Mouse (Mus musculus) Patski (cell line): ENCODE data around the gene Gm5728. TPM values are rescaled to one million over a fixed set of nuclear protein-coding genes. Genes with fewer than 3 reads are reported as not detected.
"Not testable (repeated sequence)": the region's sequence is repeated elsewhere in the genome, so short reads cannot be mapped to it uniquely, and the experiment has no call there.

ENCODE experiments used
- ATAC-seq: fragments of 100-300 bp; one replicate; pipeline ENCODE4 v1.8.0; 2021
- CTCF ChIA-PET: fragments of 350-600 bp; sonication (Branson Sonifier 250); formaldehyde crosslinking; loops from one replicate; lab custom pipeline; 2022; ENCODE audit warnings: inconsistent platforms; lab: Charles Lee
- POLR2A ChIA-PET: fragments of 350-600 bp; sonication (Branson Sonifier 250); formaldehyde crosslinking; loops from one replicate; lab custom pipeline; 2022; ENCODE audit warnings: antibody characterized with exemption, inconsistent platforms; lab: Charles Lee
- DNase-seq: peaks from one replicate; pipeline ENCODE4 v3.0.0-alpha.2; 2011; ENCODE audit warnings: low read depth, low spot score
- H3K27me3 ChIP-seq: fragments of 371-371 bp; one replicate; pipeline ENCODE4 v1.5.1; 2021
- in situ Hi-C: fragments of 300-500 bp; cut with MboI; formaldehyde crosslinking; loops from 3 replicates; pipeline ENCODE4 v1.11.1; 2018; ENCODE audit warnings: low pct_unique_long_range_greater_than_20kb, mixed read lengths
- polyA plus RNA-seq: library from polyadenylated mRNA; unstranded; gene quantifications from one replicate; pipeline ENCODE4 v1.2.3, GENCODE M21; 2021

The Gm5728 gene
- not detected for polyA plus RNA-seq

DNA sequence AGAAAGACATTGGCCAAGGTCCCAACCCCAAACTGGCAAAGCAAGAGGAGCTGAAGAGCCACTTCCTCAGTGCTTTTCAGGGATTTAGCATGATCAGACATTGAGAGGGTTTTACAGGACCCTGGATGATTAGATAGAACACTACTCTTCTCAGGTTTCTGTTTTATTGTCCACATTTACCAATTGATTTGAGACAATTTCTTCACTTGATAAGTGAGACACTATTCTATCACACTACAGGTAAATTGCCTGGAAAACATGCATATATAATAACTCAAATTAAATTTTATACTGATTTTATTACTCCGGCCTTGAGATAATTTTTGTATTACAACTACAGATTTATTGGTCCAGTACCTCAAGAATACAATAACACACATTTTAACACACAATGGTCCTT, at the start of gene Gm5728:
TSS of gene Gm5728 (minus strand) at position 101 of the 400 bp plus-strand sequence.
- ATAC-seq, H3K27me3 ChIP-seq, DNase-seq, in situ Hi-C loops, POLR2A ChIA-PET, CTCF ChIA-PET: not testable (repeated sequence)

DNA sequence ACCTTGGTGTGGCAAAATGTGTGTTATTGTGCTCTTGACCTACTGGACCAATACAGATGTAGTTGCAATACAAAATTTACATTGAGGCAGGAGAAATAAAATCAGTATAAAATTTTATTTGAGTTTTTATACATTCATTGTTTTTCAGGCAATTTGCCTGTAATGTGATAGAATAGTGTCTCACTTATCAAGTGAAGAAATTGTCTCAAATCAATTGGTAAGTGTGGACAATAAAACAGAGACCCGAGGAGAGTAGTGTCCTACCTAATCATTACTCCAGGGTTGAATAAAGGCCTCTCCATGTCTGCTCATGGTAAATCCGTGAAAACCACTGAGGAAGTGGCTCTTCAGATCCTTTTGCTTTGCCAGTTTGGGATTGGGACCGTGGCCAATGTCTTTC, 42.4 kb upstream of the Gm5728 start, which contains the start of gene Vmn1r100:
TSS of gene Vmn1r100 (plus strand) at position 301 of the 400 bp plus-strand sequence.
- CTCF ChIA-PET, H3K27me3 ChIP-seq, ATAC-seq, DNase-seq, POLR2A ChIA-PET, in situ Hi-C loops: not testable (repeated sequence)

DNA sequence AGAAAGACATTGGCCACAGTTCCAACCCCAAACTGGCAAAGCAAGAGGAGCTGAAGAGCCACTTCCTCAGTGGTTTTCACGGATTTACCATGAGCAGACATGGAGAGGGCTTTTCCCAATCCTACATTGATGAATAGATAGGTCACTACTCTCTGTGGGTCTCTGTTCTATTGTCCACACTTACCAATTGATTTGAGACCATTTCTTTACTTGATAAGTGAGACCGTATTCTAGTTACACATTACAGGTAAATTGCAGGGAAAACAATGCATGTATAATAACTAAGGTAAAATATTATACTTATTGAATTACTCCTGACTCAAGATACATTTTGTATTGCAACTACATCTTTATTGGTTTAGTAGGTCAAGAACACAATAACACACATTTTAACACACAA, 41.2 kb downstream of the Gm5728 start, which contains the start of gene Gm4133:
TSS of gene Gm4133 (minus strand) at position 101 of the 400 bp plus-strand sequence.
- H3K27me3 ChIP-seq, CTCF ChIA-PET, POLR2A ChIA-PET, DNase-seq, ATAC-seq, in situ Hi-C loops: not testable (repeated sequence)

Other genes with a start within 250 kb of the Gm5728 start
- gene Vmn1r93, start 236.3 kb downstream of the Gm5728 start, polyA plus RNA-seq = not detected
- gene Vmn1r94, start 207.0 kb downstream of the Gm5728 start, polyA plus RNA-seq = not detected
- gene Vmn1r95, start 181.7 kb downstream of the Gm5728 start, polyA plus RNA-seq = not detected
- not detected for gene Gm6164, start 169.8 kb downstream of the Gm5728 start, polyA plus RNA-seq
- gene Gm4498, start 141.6 kb downstream of the Gm5728 start, polyA plus RNA-seq = not detected
- gene Gm5890, start 112.6 kb downstream of the Gm5728 start, polyA plus RNA-seq = not detected
- not detected for gene Gm4133, start 41.3 kb downstream of the Gm5728 start, polyA plus RNA-seq
- gene Vmn1r100, start 42.5 kb upstream of the Gm5728 start, polyA plus RNA-seq = not detected
- not detected for gene Vmn1r101, start 67.2 kb upstream of the Gm5728 start, polyA plus RNA-seq
- not detected for gene Gm10670, start 99.5 kb upstream of the Gm5728 start, polyA plus RNA-seq
- not detected for gene Vmn1r103, start 135.1 kb upstream of the Gm5728 start, polyA plus RNA-seq
- gene Vmn1r104, start 158.4 kb upstream of the Gm5728 start, polyA plus RNA-seq = not detected
- gene Gm5726, start 170.3 kb upstream of the Gm5728 start, polyA plus RNA-seq = not detected
- gene Gm4141, start 200.8 kb upstream of the Gm5728 start, polyA plus RNA-seq = not detected
- not detected for gene Gm4513, start 223.6 kb upstream of the Gm5728 start, polyA plus RNA-seq